Mouse (Mus musculus) ES-E14 (cell line): ENCODE measurements around the gene Kremen1. TPM values are rescaled to one million over a fixed set of nuclear protein-coding genes. Genes with fewer than 3 reads are reported as not detected.

Experiments
- DNase-seq: peaks from one replicate; pipeline ENCODE4 v3.0.0-alpha.2; 2013; ENCODE audit warnings: low read depth, low spot score
- H3K27ac ChIP-seq: 2 replicates; pipeline ENCODE4 v1.5.1; 2012; ENCODE audit warnings: low read depth, mild to moderate bottlenecking, low read length, moderate library complexity, mixed read lengths; ENCODE audit not compliant: poor library complexity, insufficient read depth, severe bottlenecking
- H3K36me3 ChIP-seq: 2 replicates; pipeline ENCODE4 v1.6.1; 2012; ENCODE audit warnings: mild to moderate bottlenecking, low read length, moderate library complexity, mixed read lengths; ENCODE audit not compliant: control insufficient read depth, poor library complexity, insufficient read depth, severe bottlenecking
- H3K4me1 ChIP-seq, 2 experiments: fragments of 150-350 bp in 1 of 2; sonication (generic) in 1 of 2; 2 replicates each; pipeline ENCODE4 v1.6.1; 2012; ENCODE audit warnings: low read length in 2 of 2, mild to moderate bottlenecking in 1 of 2, mixed read lengths in 1 of 2; ENCODE audit not compliant: control insufficient read depth in 2 of 2, insufficient read depth in 2 of 2, poor library complexity in 1 of 2
- H3K4me3 ChIP-seq, 2 experiments: fragments of 150-350 bp in 1 of 2; sonication (generic) in 1 of 2; 2 replicates each; pipeline ENCODE4 v1.5.1; 2012; ENCODE audit warnings: low read length in 2 of 2, low read depth in 1 of 2, mild to moderate bottlenecking in 1 of 2, mixed read lengths in 1 of 2; ENCODE audit not compliant: insufficient read depth in 1 of 2, poor library complexity in 1 of 2, severe bottlenecking in 1 of 2
- H3K9ac ChIP-seq: 2 replicates; pipeline ENCODE4 v1.6.1; 2012; ENCODE audit warnings: low read depth, mild to moderate bottlenecking, low read length, mixed read lengths; ENCODE audit not compliant: poor library complexity, insufficient read depth, severe bottlenecking
- H3K9me3 ChIP-seq: fragments of 150-350 bp; sonication (generic); 2 replicates; pipeline ENCODE4 v1.6.1; 2012; ENCODE audit warnings: low read depth, mild to moderate bottlenecking, low read length; ENCODE audit not compliant: control insufficient read depth, insufficient read depth
- CHD2 ChIP-seq: IDR thresholded peaks from 2 replicates; pipeline ENCODE4 v1.6.1; 2014; ENCODE audit warnings: mild to moderate bottlenecking, low read depth, low read length, inconsistent platforms
- HCFC1 ChIP-seq: IDR thresholded peaks from 2 replicates; pipeline ENCODE4 v1.6.1; 2012; ENCODE audit warnings: low read length, inconsistent platforms, borderline replicate concordance; ENCODE audit not compliant: insufficient read depth
- MAFK ChIP-seq: IDR thresholded peaks from 2 replicates; pipeline ENCODE4 v1.6.1; 2014; ENCODE audit warnings: mild to moderate bottlenecking, low read depth, low read length, inconsistent platforms; ENCODE audit not compliant: insufficient read depth
- ZC3H11A ChIP-seq: IDR thresholded peaks from 2 replicates; pipeline ENCODE4 v1.6.1; 2012; ENCODE audit warnings: low read depth, mild to moderate bottlenecking, inconsistent platforms, low read length, borderline replicate concordance
- ZNF384 ChIP-seq: IDR thresholded peaks from 2 replicates; pipeline ENCODE4 v1.6.1; 2012; ENCODE audit warnings: low read depth, low read length, inconsistent platforms
- in situ Hi-C, 2 experiments: fragments of 600-800 bp; cut with MboI; formaldehyde crosslinking; loops; one replicate each; pipeline ENCODE4 v1.15.1; 2025; ENCODE audit warnings: low sequenced_read_pairs in 2 of 2, inconsistent platforms in 1 of 2; ENCODE audit not compliant: unreplicated experiment in 2 of 2
- total RNA-seq: library from RNA; depleted of rRNA; stranded (reverse); fragments of 300-350 nt; gene quantifications from 2 replicates; pipeline ENCODE4 v1.2.3, GENCODE M21; 2012

Kremen1 gene
- total RNA-seq, 1 experiment, result 17.9 TPM

DNA sequence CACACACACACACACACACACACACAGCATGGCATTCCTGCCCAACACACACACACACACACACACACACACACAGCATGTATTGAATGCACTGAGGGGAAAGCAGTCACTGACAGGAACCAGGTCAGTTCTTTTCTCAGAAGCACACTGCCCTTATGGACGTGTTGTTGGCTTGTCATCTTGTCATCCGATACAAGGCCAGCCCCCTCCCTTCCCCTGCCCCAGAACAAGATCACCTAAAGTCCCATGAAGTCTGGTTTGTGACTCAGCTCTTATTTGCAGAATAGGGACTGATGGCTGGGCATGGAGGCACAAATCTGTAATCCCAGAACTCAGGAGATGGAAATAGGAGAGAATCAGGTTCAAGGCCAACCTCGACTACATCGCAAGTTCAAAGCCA lies 78.5 kb downstream of the Kremen1 start:
- H3K27ac ChIP-seq, result no peak overlapping the region
- TF ChIP-seq ZC3H11A (no peak), ZNF384 (no peak), CHD2 (no peak), MAFK (no peak), HCFC1 (no peak)
- in situ Hi-C loops, result no loop called here
- no peak for DNase-seq
- H3K4me3 ChIP-seq, result no peak overlapping the region
- H3K9me3 ChIP-seq, result no peaks in the 10 kb centered on the region
- no peak overlapping the region for H3K9ac ChIP-seq
- peaks cover 0 to 8% of the 10 kb centered on the region in 2 experiments; a peak in 2 of 4 replicates for H3K4me1 ChIP-seq
- H3K36me3 ChIP-seq, result no peaks in the 10 kb centered on the region

- H3K9me3 ChIP-seq, result no peaks in the 10 kb centered on the region
- TF ChIP-seq ZNF384, result no peak
- no peak for TF ChIP-seq HCFC1
- no peak for TF ChIP-seq MAFK
- peak; percentile 77; the same call in 1 of the 2 replicates for TF ChIP-seq ZC3H11A
- peak; percentile 91 for TF ChIP-seq CHD2
- in situ Hi-C loops, result no loop called here
- no peak overlapping the region for H3K27ac ChIP-seq
- H3K4me1 ChIP-seq, result peaks cover 0 to 8% of the 10 kb centered on the region in 2 experiments; a peak in 2 of 4 replicates
- H3K36me3 ChIP-seq, result no peaks in the 10 kb centered on the region
- no peak overlapping the region for H3K9ac ChIP-seq
- DNase-seq, result peak; percentile 70
- no peak overlapping the region for H3K4me3 ChIP-seq
Observed at GRCm38 (mm10) chr11:5181850-5182404, 79.4 kb downstream of the Kremen1 start.

- H3K9ac ChIP-seq, result no peak overlapping the region
- DNase-seq, result no peak
- no peak overlapping the region for H3K27ac ChIP-seq
- in situ Hi-C loops, result no loop called here
- no peak overlapping the region for H3K4me3 ChIP-seq
- H3K4me1 ChIP-seq, result peaks cover 0 to 8% of the 10 kb centered on the region in 2 experiments; a peak in 1 of 4 replicates
- TF ChIP-seq MAFK (no peak), HCFC1 (no peak), CHD2 (no peak)
- H3K36me3 ChIP-seq, result no peaks in the 10 kb centered on the region
- no peaks in the 10 kb centered on the region for H3K9me3 ChIP-seq
Observed at GRCm38 (mm10) chr11:5179391-5179790, 82.0 kb downstream of the Kremen1 start.

DNA sequence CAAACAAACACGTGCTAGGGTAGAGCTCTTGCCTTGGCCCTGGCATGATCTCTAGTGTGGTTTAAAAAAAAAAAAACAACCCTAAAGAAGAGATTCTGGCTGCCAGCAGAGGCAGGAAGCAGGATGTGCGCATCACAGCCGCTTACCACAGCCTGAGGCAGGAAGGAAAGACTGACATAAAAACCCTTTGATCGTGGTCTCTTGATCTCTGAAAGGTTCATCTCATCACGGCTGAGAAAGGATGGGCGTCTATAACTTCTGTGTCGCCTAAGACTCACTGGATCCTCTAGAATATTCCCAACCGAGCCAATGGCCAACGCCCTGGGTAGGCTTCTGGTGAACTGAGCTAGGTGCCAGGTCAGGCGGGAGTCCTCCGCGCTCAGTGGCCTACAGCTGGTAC lies 84.2 kb downstream of the Kremen1 start:
- H3K9me3 ChIP-seq, result no peaks in the 10 kb centered on the region
- no peak overlapping the region for H3K9ac ChIP-seq
- H3K36me3 ChIP-seq, result no peaks in the 10 kb centered on the region
- H3K27ac ChIP-seq, result no peak overlapping the region
- no peak for DNase-seq
- H3K4me3 ChIP-seq, result no peak overlapping the region
- TF ChIP-seq MAFK, result no peak
- in situ Hi-C loops, result no loop called here
- H3K4me1 ChIP-seq, result peaks cover 1 to 13% of the 10 kb centered on the region in 2 experiments; a peak in 1 of 4 replicates

GRCm38 (mm10) chr11:5176685-5177084 lies 84.7 kb downstream of the Kremen1 start:
- in situ Hi-C loops, result no loop called here
- H3K9ac ChIP-seq, result no peak overlapping the region
- H3K27ac ChIP-seq, result no peak overlapping the region
- no peak for DNase-seq
- no peak overlapping the region for H3K4me3 ChIP-seq
- peaks cover 3 to 16% of the 10 kb centered on the region in 2 experiments; a peak in 1 of 4 replicates for H3K4me1 ChIP-seq
- H3K9me3 ChIP-seq, result no peaks in the 10 kb centered on the region
- TF ChIP-seq HCFC1 (no peak), MAFK (no peak), ZNF384 (no peak), ZC3H11A (no peak), CHD2 (no peak)
- H3K36me3 ChIP-seq, result no peaks in the 10 kb centered on the region
